Mouse (Mus musculus): ENCODE data around the gene Gm3072. TPM values are rescaled to one million over a fixed set of nuclear protein-coding genes. Genes with fewer than 3 reads are reported as not detected.
"Not testable (repeated sequence)": the region's sequence is repeated elsewhere in the genome, so short reads cannot be mapped to it uniquely, and the experiment has no call there.

Gene Gm3072
- total RNA-seq (2021) = not detected

- not testable (repeated sequence) for DNase-seq
Measured at GRCm38 (mm10) chr14:41624512-41624911, at the start of gene Gm3072. Gm3072 (minus strand) TSS chr14:41624612.

GRCm38 (mm10) chr14:41648176-41648575 is 23.8 kb upstream of the Gm3072 start:
- DNase-seq = not testable (repeated sequence)

DNA sequence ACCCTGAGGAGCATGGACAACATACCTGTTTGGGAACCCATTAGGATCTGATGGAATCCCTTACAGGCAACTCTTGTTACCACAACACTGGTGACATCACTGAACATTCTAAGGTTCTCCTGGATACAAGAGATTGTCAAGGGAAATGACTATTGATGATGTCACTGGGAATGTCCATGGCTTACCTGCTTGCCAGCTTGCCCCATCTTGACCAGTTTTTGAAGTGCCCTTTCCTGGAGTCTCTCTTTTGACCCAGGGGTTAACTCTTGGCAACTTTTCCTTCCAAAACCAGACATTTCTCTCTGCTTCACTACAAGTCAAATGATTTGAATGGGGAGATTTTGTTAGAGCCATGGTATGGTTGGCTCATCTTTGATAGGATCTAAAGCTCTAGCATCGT is 22.0 kb upstream of the Gm3072 start, which contains the start of gene Gm3676:
TSS of gene Gm3676 (minus strand) at position 101 of the 400 bp plus-strand sequence.
- DNase-seq = not testable (repeated sequence)

- not testable (repeated sequence) for DNase-seq
Measured at GRCm38 (mm10) chr14:41630144-41630543, 5.7 kb upstream of the Gm3072 start.

GRCm38 (mm10) chr14:41622535-41622934 is 1.9 kb downstream of the Gm3072 start:
- not testable (repeated sequence) for DNase-seq

DNA sequence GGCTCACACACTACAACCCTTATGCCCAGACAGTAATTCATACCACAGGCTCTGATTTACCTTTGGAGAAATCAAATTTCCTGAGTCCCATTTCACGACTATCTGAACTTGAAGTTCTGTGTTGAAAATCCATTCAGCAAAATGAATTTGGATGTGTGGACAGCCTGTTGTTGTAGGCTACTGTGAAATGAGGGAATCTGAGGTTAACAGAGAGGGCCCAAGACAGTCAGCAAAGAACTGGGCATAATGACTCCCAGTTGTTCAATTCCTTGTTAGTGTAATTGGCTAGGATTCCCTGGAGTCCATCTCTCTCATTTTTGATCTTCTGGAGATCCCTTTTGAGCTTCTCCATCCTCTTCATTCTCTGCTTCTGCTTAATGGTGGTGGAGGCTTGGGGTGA is 13.7 kb downstream of the Gm3072 start:
- DNase-seq = not testable (repeated sequence)

DNA sequence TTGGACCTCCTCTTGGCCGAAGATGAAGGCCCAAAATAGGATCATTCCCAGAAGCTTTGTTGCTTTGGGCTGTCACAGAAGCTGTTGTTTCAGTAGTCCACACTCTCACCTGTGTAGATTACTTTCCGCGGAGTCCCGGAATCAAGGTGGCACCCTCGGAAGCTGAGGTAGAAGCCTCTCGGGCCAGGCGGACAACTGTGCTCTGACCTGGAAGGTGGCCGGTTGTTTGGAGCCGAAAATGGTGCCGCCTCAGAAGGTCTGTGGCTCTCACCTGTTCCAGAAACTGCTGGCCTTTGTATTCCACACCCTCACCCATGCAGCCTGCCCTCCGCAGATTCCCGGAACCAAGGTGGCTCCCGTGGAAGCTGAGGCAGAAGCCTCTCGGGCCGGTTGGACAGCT is 23.5 kb downstream of the Gm3072 start:
- not testable (repeated sequence) for DNase-seq

DNA sequence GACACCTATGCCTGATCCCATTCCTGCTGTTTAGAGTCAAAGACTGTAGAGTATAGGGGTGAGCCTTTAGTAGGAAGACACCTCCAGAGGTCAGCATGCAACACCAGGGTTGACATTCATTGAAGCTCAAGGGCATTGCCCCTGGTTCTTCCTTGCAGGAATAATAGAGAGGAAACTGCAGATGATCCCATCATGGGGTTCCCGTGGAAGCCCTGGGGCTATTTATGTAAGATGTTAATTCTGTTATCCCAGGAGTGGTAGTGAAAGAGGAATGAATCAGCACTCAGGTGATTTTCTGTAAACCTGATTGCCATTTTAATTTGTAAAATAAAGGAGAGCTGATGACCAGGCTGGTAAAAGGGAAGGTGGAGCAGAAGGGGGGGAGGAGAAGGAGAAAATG is 38.1 kb downstream of the Gm3072 start:
- DNase-seq = not testable (repeated sequence)

DNA sequence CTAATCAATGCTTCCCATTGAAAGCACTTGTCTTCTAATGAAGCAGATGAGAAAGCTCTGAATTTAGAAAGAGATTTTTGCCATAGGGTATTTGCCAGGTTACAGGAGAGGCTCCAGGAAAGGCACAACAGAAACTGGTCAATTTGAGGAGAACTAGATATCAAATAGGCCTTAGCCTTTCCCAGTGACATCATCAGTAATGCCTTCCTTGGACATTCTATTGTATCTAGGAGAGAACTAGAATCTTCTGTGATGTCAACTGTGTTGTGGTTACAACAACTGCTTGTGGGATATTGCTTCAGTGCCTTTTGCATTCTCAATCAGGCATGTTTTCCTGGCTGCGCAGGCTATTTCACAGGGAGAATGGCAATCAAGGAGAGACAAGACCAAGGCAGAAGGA is 51.5 kb downstream of the Gm3072 start, which contains the start of gene 1700049E17Rik2:
TSS of gene 1700049E17Rik2 (plus strand) at position 301 of the 400 bp plus-strand sequence.
- DNase-seq = not testable (repeated sequence)

Other genes starting within 250 kb of the Gm3072 start
- gene Gm7945, start 238.2 kb downstream of the Gm3072 start, total RNA-seq (2021) = not detected
- gene Gm6482, start 216.3 kb downstream of the Gm3072 start, total RNA-seq (2021) = not detected
- gene Gm7954, start 171.1 kb downstream of the Gm3072 start, total RNA-seq (2021) = not detected
- gene Gm3486, start 135.1 kb downstream of the Gm3072 start, total RNA-seq (2021) = not detected
- not detected for gene Gm7970, start 69.0 kb downstream of the Gm3072 start, total RNA-seq (2021)
- not detected for gene 1700049E17Rik2, start 51.4 kb downstream of the Gm3072 start, total RNA-seq (2021)
- gene Gm3676, start 21.9 kb upstream of the Gm3072 start, total RNA-seq (2021) = not detected
- gene Gm8068, start 77.3 kb upstream of the Gm3072 start, total RNA-seq (2021) = not detected
- not detected for gene Gm7929, start 126.0 kb upstream of the Gm3072 start, total RNA-seq (2021)
- gene Gm47189, start 147.8 kb upstream of the Gm3072 start, total RNA-seq (2021) = not detected